Mouse (Mus musculus) limb, embryonic 13.5 days (tissue): ENCODE data around the gene Slc22a2. TPM values are rescaled to one million over a fixed set of nuclear protein-coding genes. Genes with fewer than 3 reads are reported as not detected.
"Not testable (repeated sequence)": the region's sequence is repeated elsewhere in the genome, so short reads cannot be mapped to it uniquely, and the experiment has no call there.

Source experiments
- ATAC-seq: fragments of 200-750 bp; cut with Nextera tagmentation; 2 replicates; pipeline ENCODE4 v1.8.0; 2017; ENCODE audit warnings: low read depth, moderate number of reproducible peaks, moderate TSS enrichment; ENCODE audit not compliant: low FRiP score
- H3K27ac ChIP-seq: fragments of 300-500 bp; sonication (generic); 2 replicates; pipeline ENCODE4 v1.5.1; 2015; ENCODE audit warnings: inconsistent platforms, mild to moderate bottlenecking, moderate library complexity
- H3K27me3 ChIP-seq: fragments of 300-500 bp; sonication (generic); 2 replicates; pipeline ENCODE4 v1.6.1; 2015; ENCODE audit warnings: mild to moderate bottlenecking, inconsistent platforms
- H3K36me3 ChIP-seq: fragments of 300-500 bp; sonication (generic); 2 replicates; pipeline ENCODE4 v1.6.1; 2015; ENCODE audit warnings: inconsistent platforms, mild to moderate bottlenecking, moderate library complexity
- H3K4me1 ChIP-seq: fragments of 300-500 bp; sonication (generic); 2 replicates; pipeline ENCODE4 v1.6.1; 2015; ENCODE audit warnings: inconsistent platforms
- H3K4me2 ChIP-seq: fragments of 300-500 bp; sonication (generic); replicated peaks from 2 replicates; pipeline ENCODE4 v1.6.1; 2015; ENCODE audit warnings: inconsistent platforms, mild to moderate bottlenecking, moderate library complexity
- H3K4me3 ChIP-seq: fragments of 300-500 bp; sonication (generic); 2 replicates; pipeline ENCODE4 v1.5.1; 2015; ENCODE audit warnings: moderate library complexity, mild to moderate bottlenecking, inconsistent platforms
- H3K9ac ChIP-seq: fragments of 300-500 bp; sonication (generic); 2 replicates; pipeline ENCODE4 v1.6.1; 2015; ENCODE audit warnings: mild to moderate bottlenecking, inconsistent platforms
- H3K9me3 ChIP-seq: fragments of 300-500 bp; sonication (generic); 2 replicates; pipeline ENCODE4 v1.6.1; 2016; ENCODE audit warnings: inconsistent platforms
- WGBS: fragments of 180-500 bp; shearing (Covaris S2); methylation state at CpG from one replicate; pipeline ENCODE4 v1.1.7; 2015; 5-methylcytosine and 5-hydroxymethylcytosine counted together
- polyA plus RNA-seq: library from polyadenylated mRNA; unstranded; fragments of >200 nt; fragmentation: Nextera tagmentation; extraction: Ambion mirVana; gene quantifications from 2 replicates; pipeline ENCODE4 v1.2.1, GENCODE M21; 2015

The Slc22a2 gene
- not detected in 2 replicates for polyA plus RNA-seq

- no peak for ATAC-seq
- Histone ChIP-seq H3K27me3 (no peaks in the 10 kb centered on the region), H3K4me3 (no peak within 1 kb of the TSS)
Observed at GRCm38 (mm10) chr17:12583991-12584390, at the start of gene Slc22a2. Gene Slc22a2 (plus strand): TSS chr17:12584132.

DNA sequence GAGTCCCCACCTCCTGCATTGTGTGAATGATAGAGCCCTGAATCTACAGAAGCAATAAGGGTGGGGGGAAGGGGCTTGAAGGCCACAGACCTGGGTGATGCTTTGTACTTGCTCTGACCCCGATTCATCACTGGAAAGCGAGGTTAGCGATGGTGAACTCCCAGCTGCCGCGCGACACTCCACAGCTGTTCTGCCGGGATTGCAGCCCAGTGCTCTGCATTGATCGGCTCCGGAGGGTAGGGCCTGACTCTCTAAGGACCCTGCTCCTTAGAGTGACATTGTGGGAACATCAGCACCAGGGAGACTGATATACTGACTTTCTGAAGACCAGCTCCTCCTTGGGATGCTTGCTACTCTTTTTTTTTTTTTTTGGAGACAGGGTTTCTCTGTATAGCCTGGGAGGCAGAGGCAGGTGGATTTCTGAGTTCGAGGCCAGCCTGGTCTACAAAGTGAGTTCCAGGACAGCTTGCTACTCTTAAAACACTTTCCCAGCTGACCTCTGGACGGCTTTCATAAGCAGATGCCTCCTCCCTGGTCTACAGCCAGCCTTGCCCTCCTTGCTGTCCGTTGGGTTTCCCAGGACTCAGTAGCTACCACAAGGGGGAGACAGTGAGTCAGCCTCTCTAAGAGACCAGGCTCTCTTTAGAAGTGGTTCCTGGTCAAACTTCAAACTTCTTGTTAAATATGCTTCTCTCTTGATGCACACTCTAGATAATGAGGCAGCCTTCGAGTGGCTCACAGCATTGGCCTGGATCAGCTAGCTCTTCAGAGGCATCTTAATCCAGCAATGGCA lies 49.4 kb upstream of the Slc22a2 start:
- Histone ChIP-seq H3K4me1 (no peaks in the 10 kb centered on the region), H3K4me2 (no peak overlapping the region), H3K36me3 (no peaks in the 10 kb centered on the region), H3K9me3 (no peaks in the 10 kb centered on the region), H3K27ac (no peak overlapping the region), H3K4me3 (no peak overlapping the region), H3K27me3 (no peaks in the 10 kb centered on the region), H3K9ac (no peak overlapping the region)
- no peak for ATAC-seq
- 53% methylated on average over 13 of the region's 13 CpGs for WGBS

More at GRCm38 (mm10) chr17:12583991-12584390, at the start of gene Slc22a2:
- H3K9ac ChIP-seq = no peak within 1 kb of the TSS
- 68% methylated on average over 10 of the region's 10 CpGs for WGBS
- peaks cover 13% of the 10 kb centered on the region for H3K4me1 ChIP-seq
- no peaks in the 10 kb centered on the region for H3K9me3 ChIP-seq
- H3K27ac ChIP-seq = no peak within 1 kb of the TSS
- H3K4me2 ChIP-seq = no peak within 1 kb of the TSS
- H3K36me3 ChIP-seq = no peaks in the 10 kb centered on the region

- no peaks in the 10 kb centered on the region for H3K27me3 ChIP-seq
- H3K4me2 ChIP-seq = no peak overlapping the region
- WGBS = 74% methylated on average over 4 of the region's 4 CpGs
- no peak overlapping the region for H3K9ac ChIP-seq
- H3K4me1 ChIP-seq = no peaks in the 10 kb centered on the region
- no peak for ATAC-seq
- no peak overlapping the region for H3K27ac ChIP-seq
- no peak overlapping the region for H3K4me3 ChIP-seq
- H3K9me3 ChIP-seq = peaks cover 9% of the 10 kb centered on the region; the same call in 1 of the 2 replicates
- no peaks in the 10 kb centered on the region for H3K36me3 ChIP-seq
Observed at GRCm38 (mm10) chr17:12562215-12562614, 21.7 kb upstream of the Slc22a2 start.

- not testable (repeated sequence) for H3K27me3 ChIP-seq, H3K4me3 ChIP-seq, H3K4me2 ChIP-seq, H3K4me1 ChIP-seq, H3K27ac ChIP-seq, H3K9me3 ChIP-seq, H3K9ac ChIP-seq, H3K36me3 ChIP-seq, ATAC-seq
- WGBS = 80% methylated on average over 6 of the region's 6 CpGs
Observed at GRCm38 (mm10) chr17:12564481-12565000, 19.4 kb upstream of the Slc22a2 start.

DNA sequence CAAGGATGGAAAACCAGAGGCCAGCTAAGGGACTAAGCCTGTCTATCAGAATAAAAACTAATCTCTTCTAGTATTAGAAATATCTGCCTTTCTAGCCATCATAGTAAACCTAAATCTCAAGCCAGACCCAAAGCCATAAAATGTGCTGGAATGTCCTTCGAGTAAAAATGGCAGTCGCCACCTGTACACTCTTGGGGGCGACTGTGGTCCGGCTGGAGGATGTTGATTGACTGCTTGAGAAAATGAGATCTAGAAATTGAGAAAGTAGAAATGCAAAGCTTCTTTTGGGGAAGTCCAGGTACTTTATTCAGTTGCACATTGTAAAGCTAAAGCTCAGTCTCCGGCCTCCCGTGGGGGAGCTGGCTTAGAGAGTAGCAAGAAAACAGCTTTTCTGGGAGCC lies 18.5 kb upstream of the Slc22a2 start:
- H3K9ac ChIP-seq = no peak overlapping the region
- no peak overlapping the region for H3K27ac ChIP-seq
- ATAC-seq = no peak
- H3K9me3 ChIP-seq = no peaks in the 10 kb centered on the region
- no peaks in the 10 kb centered on the region for H3K27me3 ChIP-seq
- H3K36me3 ChIP-seq = no peaks in the 10 kb centered on the region
- H3K4me2 ChIP-seq = no peak overlapping the region
- no peaks in the 10 kb centered on the region for H3K4me1 ChIP-seq
- no peak overlapping the region for H3K4me3 ChIP-seq
- 81% methylated on average over 6 of the region's 6 CpGs for WGBS

DNA sequence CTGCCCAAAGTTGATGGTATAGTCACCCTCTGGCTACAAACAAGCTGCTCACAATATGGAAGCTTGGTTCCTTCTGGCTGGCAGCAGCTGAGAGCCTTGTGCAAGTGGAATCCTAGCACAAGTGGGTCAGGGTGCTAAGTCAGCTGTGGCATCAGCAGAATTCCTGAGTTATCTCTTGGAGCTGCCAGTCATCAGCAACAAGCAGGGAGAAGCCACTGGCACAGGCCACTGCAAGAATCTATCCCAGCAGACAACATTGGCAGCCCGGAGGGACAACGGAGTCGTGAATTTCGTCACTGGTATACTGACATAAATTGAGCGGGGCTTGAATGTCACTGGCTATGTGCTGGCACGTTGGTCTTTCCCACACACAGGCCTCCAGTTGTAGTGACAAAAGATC lies 12.6 kb upstream of the Slc22a2 start:
- ATAC-seq = no peak
- Histone ChIP-seq H3K27me3 (no peaks in the 10 kb centered on the region), H3K9ac (no peak overlapping the region), H3K27ac (no peak overlapping the region), H3K36me3 (no peaks in the 10 kb centered on the region), H3K4me1 (no peaks in the 10 kb centered on the region), H3K9me3 (no peaks in the 10 kb centered on the region), H3K4me3 (no peak overlapping the region), H3K4me2 (no peak overlapping the region)
- 83% methylated on average over 6 of the region's 6 CpGs for WGBS

DNA sequence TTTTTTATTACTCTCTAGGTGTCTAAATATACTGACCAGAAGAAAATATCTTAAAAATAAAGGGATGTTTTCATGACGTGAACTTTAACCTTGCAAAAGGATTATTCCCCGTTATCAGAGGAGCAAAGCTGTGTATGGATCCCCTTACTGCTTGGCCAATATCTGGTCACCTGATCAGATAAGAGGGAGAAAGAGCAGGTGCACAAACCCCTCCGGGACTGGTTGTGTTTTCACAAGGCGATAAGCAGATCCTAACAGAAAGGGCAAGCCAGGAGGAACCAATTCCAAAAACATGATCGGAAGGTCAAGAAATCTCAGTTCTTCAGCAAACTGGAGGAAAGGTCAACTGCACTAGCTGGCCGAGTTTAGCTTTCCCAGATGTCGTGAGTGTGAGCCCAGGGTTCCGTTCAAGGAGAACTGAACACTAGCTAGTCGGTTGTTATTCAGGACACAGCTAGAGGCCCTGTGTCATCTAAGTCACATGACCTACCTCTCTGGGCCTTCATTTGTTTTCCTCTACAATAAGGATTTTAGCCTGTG lies 11.9 kb upstream of the Slc22a2 start:
- Histone ChIP-seq H3K4me3 (no peak overlapping the region), H3K4me2 (no peak overlapping the region), H3K27ac (no peak overlapping the region), H3K36me3 (no peaks in the 10 kb centered on the region), H3K9ac (no peak overlapping the region), H3K27me3 (no peaks in the 10 kb centered on the region), H3K9me3 (no peaks in the 10 kb centered on the region), H3K4me1 (no peaks in the 10 kb centered on the region)
- 82% methylated on average over 9 of the region's 9 CpGs for WGBS
- ATAC-seq = no peak

DNA sequence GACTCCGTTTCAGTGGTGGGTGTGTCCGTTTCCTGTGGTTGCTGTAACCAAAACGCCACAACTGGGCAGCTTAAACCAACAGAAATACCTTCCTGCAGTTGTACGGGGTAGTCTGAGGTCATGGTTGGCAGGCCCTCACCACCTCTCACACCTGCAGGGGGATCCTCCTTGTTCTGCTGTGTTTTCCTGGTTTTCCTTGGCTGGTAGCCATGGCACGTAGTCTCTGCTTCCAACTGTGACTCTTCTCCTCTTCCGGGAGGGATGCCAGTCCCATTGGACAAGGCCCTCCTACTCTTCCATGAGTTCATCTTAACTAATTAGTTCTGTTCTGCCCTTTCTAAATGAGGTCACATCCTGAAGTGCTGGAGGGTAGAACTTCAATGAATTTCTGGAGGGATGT lies 8.5 kb upstream of the Slc22a2 start:
- Histone ChIP-seq H3K4me3 (no peak overlapping the region), H3K9me3 (no peaks in the 10 kb centered on the region), H3K4me1 (no peaks in the 10 kb centered on the region), H3K4me2 (no peak overlapping the region), H3K36me3 (no peaks in the 10 kb centered on the region), H3K27ac (no peak overlapping the region), H3K9ac (no peak overlapping the region), H3K27me3 (no peaks in the 10 kb centered on the region)
- no peak for ATAC-seq
- 77% methylated on average over 6 of the region's 6 CpGs for WGBS

DNA sequence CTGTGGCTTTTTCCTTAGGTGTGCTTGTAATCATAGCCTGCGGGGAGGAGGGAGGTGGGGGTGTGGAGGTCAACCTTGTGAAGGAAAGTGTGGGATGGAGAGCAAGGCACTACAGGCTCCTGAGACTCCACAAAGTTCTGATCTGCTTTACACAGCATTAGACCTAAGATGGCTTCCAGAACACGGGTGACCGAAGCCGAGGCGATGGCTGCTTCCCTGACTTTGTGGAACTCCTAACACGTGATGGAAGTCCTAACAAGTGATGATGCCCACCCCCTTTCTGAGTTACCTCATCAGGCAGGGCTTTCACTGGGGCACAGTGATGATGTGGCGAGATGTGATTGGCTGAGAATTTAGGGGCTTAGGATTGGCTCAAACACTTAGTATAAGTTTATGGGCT lies 6.8 kb upstream of the Slc22a2 start:
- Histone ChIP-seq H3K4me1 (no peaks in the 10 kb centered on the region), H3K4me3 (no peak overlapping the region), H3K27me3 (no peaks in the 10 kb centered on the region), H3K4me2 (no peak overlapping the region), H3K9me3 (no peaks in the 10 kb centered on the region), H3K9ac (no peak overlapping the region), H3K36me3 (no peaks in the 10 kb centered on the region), H3K27ac (no peak overlapping the region)
- ATAC-seq = no peak
- WGBS = 90% methylated on average over 7 of the region's 7 CpGs

- 84% methylated on average over 2 of the region's 2 CpGs for WGBS
- no peaks in the 10 kb centered on the region for H3K9me3 ChIP-seq
Observed at GRCm38 (mm10) chr17:12585366-12585765, 1.4 kb downstream of the Slc22a2 start.

DNA sequence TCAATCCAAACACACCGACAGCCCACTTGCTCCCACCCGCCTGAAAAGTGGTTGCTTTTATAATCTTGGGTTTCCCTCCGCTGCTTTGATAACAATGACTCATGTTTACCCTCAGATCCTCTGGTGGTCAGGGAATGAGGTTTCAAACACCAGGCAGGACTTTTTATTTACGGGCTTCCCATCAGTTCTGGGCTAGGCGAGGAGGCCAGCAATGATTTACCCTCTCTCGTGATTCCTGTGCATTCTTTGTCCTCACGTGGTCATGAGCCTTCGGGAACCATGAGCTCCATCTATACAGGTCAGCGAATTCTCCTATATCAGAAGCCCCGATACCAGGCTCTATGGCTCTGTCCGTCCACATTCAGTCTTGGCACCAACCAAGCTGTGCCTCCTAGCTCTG lies 3.0 kb downstream of the Slc22a2 start:
- Histone ChIP-seq H3K27me3 (no peaks in the 10 kb centered on the region), H3K36me3 (no peaks in the 10 kb centered on the region), H3K9me3 (no peaks in the 10 kb centered on the region), H3K4me3 (no peak overlapping the region), H3K4me2 (no peak overlapping the region), H3K9ac (no peak overlapping the region), H3K4me1 (peaks cover 16% of the 10 kb centered on the region), H3K27ac (no peak overlapping the region)
- WGBS = 72% methylated on average over 11 of the region's 11 CpGs
- no peak for ATAC-seq

More at GRCm38 (mm10) chr17:12585366-12585765, 1.4 kb downstream of the Slc22a2 start:
- Histone ChIP-seq H3K27ac (no peak overlapping the region), H3K4me3 (no peak overlapping the region), H3K36me3 (no peaks in the 10 kb centered on the region), H3K9ac (no peak overlapping the region), H3K4me1 (peaks cover 16% of the 10 kb centered on the region), H3K27me3 (no peaks in the 10 kb centered on the region), H3K4me2 (no peak overlapping the region)
- no peak for ATAC-seq

GRCm38 (mm10) chr17:12588801-12589247 lies 4.9 kb downstream of the Slc22a2 start:
- 26% methylated on average over 9 of the region's 9 CpGs for WGBS
- no peak overlapping the region for H3K27ac ChIP-seq
- 0 out of 2 replicates have a peak overlapping the region, but pooled peaks have one; percentile 9 for H3K4me2 ChIP-seq
- H3K9ac ChIP-seq = no peak overlapping the region
- ATAC-seq = peak; percentile 59; the same call in 1 of the 2 replicates
- peaks cover 6% of the 10 kb centered on the region; the same call in 1 of the 2 replicates for H3K9me3 ChIP-seq
- peaks cover 16% of the 10 kb centered on the region for H3K4me1 ChIP-seq
- no peaks in the 10 kb centered on the region for H3K27me3 ChIP-seq
- H3K36me3 ChIP-seq = no peaks in the 10 kb centered on the region
- H3K4me3 ChIP-seq = no peak overlapping the region
